ENCODE assay signal across 9 mouse cellular contexts in genomic region chr4:137698076-137698985, GRCm38 (mm10). TPM values are rescaled to one million over a fixed set of nuclear protein-coding genes. Genes with fewer than 3 reads are reported as not detected.
DNase-seq lines count a peak whose midpoint lies in the region; ATAC-seq lines count a peak whose summit lies in the region.
"Had no signal": no experiment of that assay in that cellular context is flagged by ENCODE, and none has a peak within 500 bp of the region (broad histone marks: within the 10 kb centered on the region; RNA-seq: fewer than 3 reads in every experiment).

No protein-coding gene starts in this region.

- H3K36me3 ChIP-seq in hindbrain, embryonic 10.5 days = no peaks in the 10 kb centered on the region
- H3K36me3 ChIP-seq in hindbrain, embryonic 11.5 days (ENCODE audit: control insufficient read depth, insufficient read depth, low read length) = no peaks in the 10 kb centered on the region
- no peaks in the 10 kb centered on the region for H3K36me3 ChIP-seq in kidney, embryonic 15.5 days
- H3K36me3 ChIP-seq: embryonic facial prominence, embryonic 15.5 days had no signal

- H3K4me3 ChIP-seq in hindbrain, embryonic 10.5 days = no peak overlapping the region
- no peak overlapping the region for H3K4me3 ChIP-seq in hindbrain, embryonic 11.5 days (ENCODE audit: low read depth, low read length)
- no peak overlapping the region for H3K4me3 ChIP-seq in kidney, embryonic 15.5 days (replicated peaks)
- H3K4me3 ChIP-seq: embryonic facial prominence, embryonic 15.5 days had no signal

- no peak overlapping the region for H3K9ac ChIP-seq in hindbrain, embryonic 11.5 days (ENCODE audit: low read depth, low read length)
- H3K9ac ChIP-seq in kidney, embryonic 15.5 days = no peak overlapping the region
- H3K9ac ChIP-seq: embryonic facial prominence, embryonic 15.5 days had no signal

- ATAC-seq in hindbrain, embryonic 11.5 days (ENCODE audit: low FRiP score) = no peak
- ATAC-seq in kidney, embryonic 15.5 days (replicated peaks; ENCODE audit: low FRiP score) = 0 out of 2 replicates have a peak, but pooled peaks have one; percentile 17

- no peak for DNase-seq in hindbrain, embryonic 10.5 days (ENCODE audit: low spot score)
- DNase-seq in hindbrain, embryonic 11.5 days (ENCODE audit: low spot score) = no peak
- peak; percentile 90 for DNase-seq in cerebellum, adult 9-11 months
- peak; percentile 67 for DNase-seq in lung, postnatal 10 days
- DNase-seq in spleen, postnatal 10 days (ENCODE audit: low spot score in 2 of 2) = no peak
- no peak for DNase-seq in left cerebral cortex, adult 8-10 months (ENCODE audit: low spot score in 2 of 2)
- DNase-seq in layer of hippocampus, postnatal 36 days = no peak

- H3K4me1 ChIP-seq in hindbrain, embryonic 10.5 days (replicated peaks) = peaks cover 43% of the 10 kb centered on the region
- no peaks in the 10 kb centered on the region; the same call in 1 of the 2 replicates for H3K4me1 ChIP-seq in hindbrain, embryonic 11.5 days (replicated peaks; ENCODE audit: control insufficient read depth, insufficient read depth, low read length)
- H3K4me1 ChIP-seq in kidney, embryonic 15.5 days = peaks cover 44% of the 10 kb centered on the region

- H3K27ac ChIP-seq in hindbrain, embryonic 10.5 days = peak overlapping the region; percentile 19
- no peak overlapping the region for H3K27ac ChIP-seq in hindbrain, embryonic 11.5 days (ENCODE audit: low read depth, low read length)
- H3K27ac ChIP-seq in kidney, embryonic 15.5 days = peak overlapping the region; percentile 79
- H3K27ac ChIP-seq: embryonic facial prominence, embryonic 15.5 days had no signal

- 93% methylated on average over 7 of the region's 7 CpGs for WGBS in hindbrain, embryonic 10.5 days
- 93% methylated on average over 7 of the region's 7 CpGs for WGBS in hindbrain, embryonic 11.5 days
- WGBS in kidney, embryonic 15.5 days = 62% methylated on average over 7 of the region's 7 CpGs

- H3K4me2 ChIP-seq in hindbrain, embryonic 11.5 days (replicated peaks; ENCODE audit: low read depth, low read length) = no peak overlapping the region
- H3K4me2 ChIP-seq in kidney, embryonic 15.5 days = no peak overlapping the region
- H3K4me2 ChIP-seq: embryonic facial prominence, embryonic 15.5 days had no signal

- no peaks in the 10 kb centered on the region for H3K9me3 ChIP-seq in hindbrain, embryonic 10.5 days
- no peaks in the 10 kb centered on the region for H3K9me3 ChIP-seq in hindbrain, embryonic 11.5 days (ENCODE audit: control insufficient read depth, low read length)
- H3K9me3 ChIP-seq in kidney, embryonic 15.5 days (replicated peaks) = no peaks in the 10 kb centered on the region
- H3K9me3 ChIP-seq: embryonic facial prominence, embryonic 15.5 days had no signal

- H3K27me3 ChIP-seq in hindbrain, embryonic 10.5 days (ENCODE audit: insufficient read depth, poor library complexity, severe bottlenecking) = peaks cover 9% of the 10 kb centered on the region; the same call in 1 of the 2 replicates
- no peaks in the 10 kb centered on the region; the same call in 1 of the 2 replicates for H3K27me3 ChIP-seq in hindbrain, embryonic 11.5 days (ENCODE audit: control insufficient read depth, insufficient read depth, low read length)
- no peaks in the 10 kb centered on the region for H3K27me3 ChIP-seq in kidney, embryonic 15.5 days
- H3K27me3 ChIP-seq: embryonic facial prominence, embryonic 15.5 days had no signal

RNA-seq across cellular contexts. Expression of gene Rap1gap, which starts 33.8 kb away (rescaled TPM):
- polyA plus RNA-seq in hindbrain, embryonic 10.5 days (2016; fragmentation: Nextera tagmentation; extraction: Ambion mirVana) = 6.3 and 13.4 TPM in 2 replicates
- polyA plus RNA-seq in hindbrain, embryonic 11.5 days (2014; fragmentation: Nextera tagmentation; extraction: Ambion mirVana) = 8.5 and 9.1 TPM in 2 replicates
- 12.5 and 14.4 TPM in 2 replicates for polyA plus RNA-seq in kidney, embryonic 15.5 days (2015; fragmentation: Nextera tagmentation; extraction: Ambion mirVana)
- 100 to 1,000 TPM; 338 to 399 (median 364) TPM for total RNA-seq in left cerebral cortex, adult 8-10 months (2022)
- total RNA-seq in layer of hippocampus, postnatal 36 days (2021) = 100 to 1,000 TPM; 273 to 281 TPM

Comparison
In these comparisons a context has a peak if more than half of its experiments do, and no peak if none do; other contexts are left out.
1. DNase-seq: peak in cerebellum, adult 9-11 months (single experiment) and lung, postnatal 10 days (single experiment); none in hindbrain, embryonic 10.5 days (single experiment), hindbrain, embryonic 11.5 days (single experiment), spleen, postnatal 10 days (0 of 2), left cerebral cortex, adult 8-10 months (0 of 2) and layer of hippocampus, postnatal 36 days (0 of 2).